Mouse (Mus musculus): ENCODE measurements around the gene Cldn20. TPM values are rescaled to one million over a fixed set of nuclear protein-coding genes. Genes with fewer than 3 reads are reported as not detected.

The Cldn20 gene
- not detected in 2 replicates for polyA plus RNA-seq (2015; fragmentation: Nextera tagmentation; extraction: Ambion mirVana)

GRCm38 (mm10) chr17:3532254-3532653 lies at the start of gene Cldn20:
TSS of gene Cldn20 (plus strand) at chr17:3532554.

GRCm38 (mm10) chr17:3557331-3558311 lies 25.3 kb downstream of the Cldn20 start, which contains the start of gene Tfb1m:
TSS of gene Tfb1m (minus strand) at chr17:3557781.

Other genes with a start within 250 kb of the Cldn20 start
- gene Tiam2, start 206.0 kb upstream of the Cldn20 start, polyA plus RNA-seq (2015; fragmentation: Nextera tagmentation; extraction: Ambion mirVana): 2.5 and 2.7 TPM in 2 replicates
- 7.6 and 8.9 TPM in 2 replicates for gene Tfb1m, start 25.2 kb downstream of the Cldn20 start, polyA plus RNA-seq (2015; fragmentation: Nextera tagmentation; extraction: Ambion mirVana)
- not detected in 2 replicates for gene Nox3, start 163.7 kb downstream of the Cldn20 start, polyA plus RNA-seq (2015; fragmentation: Nextera tagmentation; extraction: Ambion mirVana)

Measured in urinary bladder, postnatal 0 days (tissue).